Mouse (Mus musculus): Measurements from ENCODE around the gene Cables2. TPM values are rescaled to one million over a fixed set of nuclear protein-coding genes. Genes with fewer than 3 reads are reported as not detected.

Cables2 gene
- polyA plus RNA-seq, 1 experiment from 2014 or later = 12.7 TPM

- DNase-seq (ENCODE audit: low read depth, low spot score) = no peak
- TF ChIP-seq CTCF (IDR thresholded peaks at IDR 0.05) = no peak
- H3K27me3 ChIP-seq = no peaks in the 10 kb centered on the region
- no peak for ATAC-seq
- POLR2A ChIA-PET = interaction anchor here (1.0 kb wide), 1 partner anchor 13 kb away, joined by 3 read pairs; no protein-coding TSS in a partner anchor
- in situ Hi-C loops (cut with MboI; ENCODE audit: low pct_unique_long_range_greater_than_20kb) = no loop called here
- CTCF ChIA-PET = interaction anchor here (1.1 to 3.9 kb wide), 2 partner anchors 14 to 21 kb away, joined by 3 to 18 read pairs; no protein-coding TSS in a partner anchor
Observed at GRCm38 (mm10) chr2:180237601-180238345, 35.5 kb downstream of the Cables2 start.

GRCm38 (mm10) chr2:180236930-180237329, 36.4 kb downstream of the Cables2 start:
- H3K27me3 ChIP-seq = no peaks in the 10 kb centered on the region
- TF ChIP-seq CTCF (IDR thresholded peaks at IDR 0.05) = no peak
- POLR2A ChIA-PET = interaction anchor here (1.2 kb wide), 1 partner anchor 31 kb away, joined by 3 read pairs; no protein-coding TSS in a partner anchor
- CTCF ChIA-PET = interaction anchor here (3.9 kb wide), 1 partner anchor 15 kb away, joined by 18 read pairs; no protein-coding TSS in a partner anchor
- no peak for DNase-seq (ENCODE audit: low read depth, low spot score)
- ATAC-seq = no peak
- in situ Hi-C loops (cut with MboI; ENCODE audit: low pct_unique_long_range_greater_than_20kb) = no loop called here

GRCm38 (mm10) chr2:180236500-180236899, 36.8 kb downstream of the Cables2 start:
- ATAC-seq = no peak
- in situ Hi-C loops (cut with MboI; ENCODE audit: low pct_unique_long_range_greater_than_20kb) = no loop called here
- TF ChIP-seq CTCF (IDR thresholded peaks at IDR 0.05) = no peak
- ChIA-PET POLR2A (interaction anchor here (1.2 kb wide), 1 partner anchor 31 kb away, joined by 3 read pairs; no protein-coding TSS in a partner anchor), CTCF (interaction anchor here (3.9 kb wide), 1 partner anchor 15 kb away, joined by 18 read pairs; no protein-coding TSS in a partner anchor)
- H3K27me3 ChIP-seq = no peaks in the 10 kb centered on the region
- no peak for DNase-seq (ENCODE audit: low read depth, low spot score)

- POLR2A ChIA-PET = interaction anchor here (1.1 to 1.2 kb wide), 2 partner anchors 30 to 59 kb away, joined by 3 read pairs; no protein-coding TSS in a partner anchor
- CTCF ChIA-PET = interaction anchor here (1.1 to 3.9 kb wide), 5 partner anchors 9 to 61 kb away, joined by 3 to 18 read pairs (median 5); no protein-coding TSS in a partner anchor
- DNase-seq (ENCODE audit: low read depth, low spot score) (no peak), ATAC-seq (no peak)
- TF ChIP-seq CTCF (IDR thresholded peaks at IDR 0.05) = no peak
- H3K27me3 ChIP-seq = no peaks in the 10 kb centered on the region
- in situ Hi-C loops (cut with MboI; ENCODE audit: low pct_unique_long_range_greater_than_20kb) = no loop called here
Observed at GRCm38 (mm10) chr2:180235788-180236187, 37.5 kb downstream of the Cables2 start.

GRCm38 (mm10) chr2:180234980-180235379, 38.3 kb downstream of the Cables2 start:
- in situ Hi-C loops (cut with MboI; ENCODE audit: low pct_unique_long_range_greater_than_20kb) = no loop called here

GRCm38 (mm10) chr2:180234353-180234752, 38.9 kb downstream of the Cables2 start:
- in situ Hi-C loops (cut with MboI; ENCODE audit: low pct_unique_long_range_greater_than_20kb) = no loop called here
- ChIA-PET POLR2A (interaction anchor here (3.1 kb wide), 1 partner anchor 10 kb away, joined by 14 read pairs; the partner anchor contains the start of gene Lama5), CTCF (interaction anchor here (1.6 to 3.9 kb wide), 3 partner anchors 17 to 29 kb away, joined by 5 to 18 read pairs (median 10); no protein-coding TSS in a partner anchor)
- no peaks in the 10 kb centered on the region for H3K27me3 ChIP-seq
- DNase-seq (ENCODE audit: low read depth, low spot score) (no peak), ATAC-seq (no peak)
- no peak for TF ChIP-seq CTCF (IDR thresholded peaks at IDR 0.05)

More at GRCm38 (mm10) chr2:180234980-180235379, 38.3 kb downstream of the Cables2 start:
- peak; percentile 73 for ATAC-seq
- no peak for TF ChIP-seq CTCF (IDR thresholded peaks at IDR 0.05)
- peak; percentile 48 for DNase-seq (ENCODE audit: low read depth, low spot score)
- CTCF ChIA-PET = interaction anchor here (1.1 to 3.9 kb wide), 6 partner anchors 8 to 61 kb away, joined by 3 to 18 read pairs (median 5); no protein-coding TSS in a partner anchor
- POLR2A ChIA-PET = interaction anchor here (1.1 to 3.1 kb wide), 2 partner anchors 11 to 58 kb away, joined by 3 to 14 read pairs; partner anchors contain the start of gene Lama5
- no peaks in the 10 kb centered on the region for H3K27me3 ChIP-seq

- TF ChIP-seq CTCF (IDR thresholded peaks at IDR 0.05) = no peak
- in situ Hi-C loops (cut with MboI; ENCODE audit: low pct_unique_long_range_greater_than_20kb) = no loop called here
- CTCF ChIA-PET = interaction anchor here (1.6 to 3.0 kb wide), 2 partner anchors 16 to 28 kb away, joined by 5 to 10 read pairs; no protein-coding TSS in a partner anchor
- H3K27me3 ChIP-seq = no peaks in the 10 kb centered on the region
- POLR2A ChIA-PET = interaction anchor here (0.6 to 3.1 kb wide), 3 partner anchors 9 to 256 kb away, joined by 4 to 14 read pairs (median 4); partner anchors contain the start of gene Lama5
- DNase-seq (ENCODE audit: low read depth, low spot score) (peak; percentile 41), ATAC-seq (no peak)
Observed at GRCm38 (mm10) chr2:180233101-180233904, 40.0 kb downstream of the Cables2 start.

GRCm38 (mm10) chr2:180230482-180230881, 42.8 kb downstream of the Cables2 start:
- POLR2A ChIA-PET = interaction anchor here (1.2 kb wide), 1 partner anchor 26 kb away, joined by 3 read pairs; no protein-coding TSS in a partner anchor
- no peak for TF ChIP-seq CTCF (IDR thresholded peaks at IDR 0.05)
- DNase-seq (ENCODE audit: low read depth, low spot score) (no peak), ATAC-seq (peak; percentile 18)
- H3K27me3 ChIP-seq = no peaks in the 10 kb centered on the region
- CTCF ChIA-PET = interaction anchor here (0.8 to 3.4 kb wide), 4 partner anchors 13 to 55 kb away, joined by 3 to 11 read pairs (median 5); no protein-coding TSS in a partner anchor
- in situ Hi-C loops (cut with MboI; ENCODE audit: low pct_unique_long_range_greater_than_20kb) = no loop called here

GRCm38 (mm10) chr2:180229129-180229528, 44.2 kb downstream of the Cables2 start:
- POLR2A ChIA-PET = interaction anchor here (0.5 kb wide), 1 partner anchor 24 kb away, joined by 4 read pairs; no protein-coding TSS in a partner anchor
- CTCF ChIA-PET = interaction anchor here (1.2 to 3.4 kb wide), 7 partner anchors 11 to 56 kb away, joined by 3 to 11 read pairs (median 6); no protein-coding TSS in a partner anchor
- H3K27me3 ChIP-seq = no peaks in the 10 kb centered on the region
- ATAC-seq = no peak
- TF ChIP-seq CTCF (IDR thresholded peaks at IDR 0.05) = no peak
- in situ Hi-C loops (cut with MboI; ENCODE audit: low pct_unique_long_range_greater_than_20kb) = no loop called here
- DNase-seq (ENCODE audit: low read depth, low spot score) = no peak
